Mouse (Mus musculus): ENCODE measurements around the gene Grip1. TPM values are rescaled to one million over a fixed set of nuclear protein-coding genes. Genes with fewer than 3 reads are reported as not detected.
A peak's percentile ranks its signal among the peaks of the same experiment; 100 is the strongest.

Gene Grip1
- polyA plus RNA-seq, 1 experiment from 2014 or later: 1.8 TPM

GRCm38 (mm10) chr10:120044714-120045234, 591.1 kb downstream of the Grip1 start:
- no peak overlapping the region for H3K4me2 ChIP-seq (ENCODE audit: low read depth, low read length)
- no peak overlapping the region for H3K9ac ChIP-seq (ENCODE audit: low read length)
- H3K36me3 ChIP-seq (ENCODE audit: control insufficient read depth, insufficient read depth, low read length): no peaks in the 10 kb centered on the region
- H3K27ac ChIP-seq (ENCODE audit: low read length): no peak overlapping the region
- WGBS: 85% methylated on average over 2 of the region's 2 CpGs
- H3K27me3 ChIP-seq (ENCODE audit: control insufficient read depth, insufficient read depth, low read depth, low read length): no peaks in the 10 kb centered on the region
- H3K9me3 ChIP-seq (ENCODE audit: control insufficient read depth, low read length): no peaks in the 10 kb centered on the region
- no peaks in the 10 kb centered on the region for H3K4me1 ChIP-seq (replicated peaks; ENCODE audit: control insufficient read depth, insufficient read depth, low read length)
- ATAC-seq (ENCODE audit: low read depth): no peak
- no peak overlapping the region for H3K4me3 ChIP-seq (ENCODE audit: low read length)

GRCm38 (mm10) chr10:120060579-120061237, 607.1 kb downstream of the Grip1 start:
- 44% methylated on average over 10 of the region's 10 CpGs for whole genome bisulfite sequencing
- H3K36me3 ChIP-seq (ENCODE audit: control insufficient read depth, insufficient read depth, low read length): no peaks in the 10 kb centered on the region
- ATAC-seq (ENCODE audit: low read depth): no peak

GRCm38 (mm10) chr10:120061238-120062130, 607.9 kb downstream of the Grip1 start:
- ATAC-seq (ENCODE audit: low read depth): 0 out of 2 replicates have a peak, but pooled peaks have one; percentile 26
- H3K4me3 ChIP-seq (ENCODE audit: low read length): no peak overlapping the region

More at GRCm38 (mm10) chr10:120060579-120061237, 607.1 kb downstream of the Grip1 start:
- no peak overlapping the region for H3K4me3 ChIP-seq (ENCODE audit: low read length)
- H3K9me3 ChIP-seq (ENCODE audit: control insufficient read depth, low read length): no peaks in the 10 kb centered on the region
- H3K27me3 ChIP-seq (ENCODE audit: control insufficient read depth, insufficient read depth, low read depth, low read length): no peaks in the 10 kb centered on the region
- H3K27ac ChIP-seq (ENCODE audit: low read length): no peak overlapping the region
- H3K4me1 ChIP-seq (replicated peaks; ENCODE audit: control insufficient read depth, insufficient read depth, low read length): no peaks in the 10 kb centered on the region
- no peak overlapping the region for H3K4me2 ChIP-seq (ENCODE audit: low read depth, low read length)
- no peak overlapping the region for H3K9ac ChIP-seq (ENCODE audit: low read length)

GRCm38 (mm10) chr10:120064424-120064823, 610.8 kb downstream of the Grip1 start:
- Histone ChIP-seq H3K4me2 (ENCODE audit: low read depth, low read length) (no peak overlapping the region), H3K27ac (ENCODE audit: low read length) (no peak overlapping the region), H3K4me1 (replicated peaks; ENCODE audit: control insufficient read depth, insufficient read depth, low read length) (no peaks in the 10 kb centered on the region), H3K4me3 (ENCODE audit: low read length) (no peak overlapping the region), H3K9ac (ENCODE audit: low read length) (no peak overlapping the region), H3K27me3 (ENCODE audit: control insufficient read depth, insufficient read depth, low read depth, low read length) (no peaks in the 10 kb centered on the region), H3K36me3 (ENCODE audit: control insufficient read depth, insufficient read depth, low read length) (no peaks in the 10 kb centered on the region), H3K9me3 (ENCODE audit: control insufficient read depth, low read length) (no peaks in the 10 kb centered on the region)
- no peak for ATAC-seq (ENCODE audit: low read depth)
- 17% methylated on average over 5 of the region's 5 CpGs for WGBS

More at GRCm38 (mm10) chr10:120061238-120062130, 607.9 kb downstream of the Grip1 start:
- peak overlapping the region; percentile 10; the same call in 1 of the 2 replicates for H3K4me2 ChIP-seq (ENCODE audit: low read depth, low read length)
- no peaks in the 10 kb centered on the region for H3K4me1 ChIP-seq (replicated peaks; ENCODE audit: control insufficient read depth, insufficient read depth, low read length)
- H3K9me3 ChIP-seq (ENCODE audit: control insufficient read depth, low read length): no peaks in the 10 kb centered on the region
- WGBS: 64% methylated on average over 24 of the region's 24 CpGs
- no peak overlapping the region for H3K27ac ChIP-seq (ENCODE audit: low read length)
- H3K9ac ChIP-seq (ENCODE audit: low read length): no peak overlapping the region
- H3K36me3 ChIP-seq (ENCODE audit: control insufficient read depth, insufficient read depth, low read length): no peaks in the 10 kb centered on the region
- no peaks in the 10 kb centered on the region for H3K27me3 ChIP-seq (ENCODE audit: control insufficient read depth, insufficient read depth, low read depth, low read length)

GRCm38 (mm10) chr10:120066319-120066718, 612.7 kb downstream of the Grip1 start:
- Histone ChIP-seq H3K9ac (ENCODE audit: low read length) (no peak overlapping the region), H3K4me2 (ENCODE audit: low read depth, low read length) (no peak overlapping the region), H3K27ac (ENCODE audit: low read length) (no peak overlapping the region), H3K27me3 (ENCODE audit: control insufficient read depth, insufficient read depth, low read depth, low read length) (no peaks in the 10 kb centered on the region), H3K4me1 (replicated peaks; ENCODE audit: control insufficient read depth, insufficient read depth, low read length) (no peaks in the 10 kb centered on the region), H3K9me3 (ENCODE audit: control insufficient read depth, low read length) (no peaks in the 10 kb centered on the region), H3K36me3 (ENCODE audit: control insufficient read depth, insufficient read depth, low read length) (no peaks in the 10 kb centered on the region), H3K4me3 (ENCODE audit: low read length) (no peak overlapping the region)
- ATAC-seq (ENCODE audit: low read depth): no peak
- WGBS: 92% methylated on average over 10 of the region's 10 CpGs

- H3K4me2 ChIP-seq (ENCODE audit: low read depth, low read length): no peak overlapping the region
- no peaks in the 10 kb centered on the region for H3K27me3 ChIP-seq (ENCODE audit: control insufficient read depth, insufficient read depth, low read depth, low read length)
- 70% methylated on average over 3 of the region's 3 CpGs for WGBS
- H3K27ac ChIP-seq (ENCODE audit: low read length): no peak overlapping the region
- no peak for ATAC-seq (ENCODE audit: low read depth)
- H3K9ac ChIP-seq (ENCODE audit: low read length): no peak overlapping the region
- H3K9me3 ChIP-seq (ENCODE audit: control insufficient read depth, low read length): no peaks in the 10 kb centered on the region
- H3K4me1 ChIP-seq (replicated peaks; ENCODE audit: control insufficient read depth, insufficient read depth, low read length): no peaks in the 10 kb centered on the region
- no peaks in the 10 kb centered on the region for H3K36me3 ChIP-seq (ENCODE audit: control insufficient read depth, insufficient read depth, low read length)
- no peak overlapping the region for H3K4me3 ChIP-seq (ENCODE audit: low read length)
Measured at GRCm38 (mm10) chr10:120077850-120078249, 624.2 kb downstream of the Grip1 start.

- H3K27ac ChIP-seq (ENCODE audit: low read length): no peak overlapping the region
Measured at GRCm38 (mm10) chr10:120092548-120092947, 638.9 kb downstream of the Grip1 start.

GRCm38 (mm10) chr10:120095136-120095535, 641.5 kb downstream of the Grip1 start:
- no peaks in the 10 kb centered on the region for H3K9me3 ChIP-seq (ENCODE audit: control insufficient read depth, low read length)
- peaks cover 20% of the 10 kb centered on the region for H3K36me3 ChIP-seq (ENCODE audit: control insufficient read depth, insufficient read depth, low read length)
- no peaks in the 10 kb centered on the region for H3K27me3 ChIP-seq (ENCODE audit: control insufficient read depth, insufficient read depth, low read depth, low read length)
- 79% methylated on average over 9 of the region's 9 CpGs for WGBS
- ATAC-seq (ENCODE audit: low read depth): no peak
- H3K9ac ChIP-seq (ENCODE audit: low read length): no peak overlapping the region
- H3K27ac ChIP-seq (ENCODE audit: low read length): no peak overlapping the region
- H3K4me2 ChIP-seq (ENCODE audit: low read depth, low read length): no peak overlapping the region
- H3K4me3 ChIP-seq (ENCODE audit: low read length): no peak overlapping the region
- H3K4me1 ChIP-seq (replicated peaks; ENCODE audit: control insufficient read depth, insufficient read depth, low read length): no peaks in the 10 kb centered on the region

More at GRCm38 (mm10) chr10:120092548-120092947, 638.9 kb downstream of the Grip1 start:
- no peak overlapping the region for H3K4me3 ChIP-seq (ENCODE audit: low read length)
- H3K9me3 ChIP-seq (ENCODE audit: control insufficient read depth, low read length): no peaks in the 10 kb centered on the region
- no peak overlapping the region for H3K4me2 ChIP-seq (ENCODE audit: low read depth, low read length)
- peaks cover 25% of the 10 kb centered on the region for H3K36me3 ChIP-seq (ENCODE audit: control insufficient read depth, insufficient read depth, low read length)
- H3K9ac ChIP-seq (ENCODE audit: low read length): no peak overlapping the region
- no peaks in the 10 kb centered on the region for H3K4me1 ChIP-seq (replicated peaks; ENCODE audit: control insufficient read depth, insufficient read depth, low read length)
- no peak for ATAC-seq (ENCODE audit: low read depth)
- no peaks in the 10 kb centered on the region for H3K27me3 ChIP-seq (ENCODE audit: control insufficient read depth, insufficient read depth, low read depth, low read length)
- 86% methylated on average over 12 of the region's 12 CpGs for WGBS

GRCm38 (mm10) chr10:120095716-120096115, 642.1 kb downstream of the Grip1 start:
- Histone ChIP-seq H3K36me3 (ENCODE audit: control insufficient read depth, insufficient read depth, low read length) (peaks cover 20% of the 10 kb centered on the region), H3K27ac (ENCODE audit: low read length) (no peak overlapping the region), H3K4me3 (ENCODE audit: low read length) (no peak overlapping the region), H3K27me3 (ENCODE audit: control insufficient read depth, insufficient read depth, low read depth, low read length) (no peaks in the 10 kb centered on the region), H3K9ac (ENCODE audit: low read length) (no peak overlapping the region), H3K4me1 (replicated peaks; ENCODE audit: control insufficient read depth, insufficient read depth, low read length) (no peaks in the 10 kb centered on the region), H3K4me2 (ENCODE audit: low read depth, low read length) (no peak overlapping the region), H3K9me3 (ENCODE audit: control insufficient read depth, low read length) (no peaks in the 10 kb centered on the region)
- WGBS: 94% methylated on average over 5 of the region's 5 CpGs
- no peak for ATAC-seq (ENCODE audit: low read depth)
